Mouse (Mus musculus) forebrain, embryonic 10.5 days (tissue): ENCODE results near the gene Slc36a3. TPM values are rescaled to one million over a fixed set of nuclear protein-coding genes. Genes with fewer than 3 reads are reported as not detected.

Source experiments
- DNase-seq: peaks from one replicate; pipeline ENCODE4 v3.0.0-alpha.2; 2017; ENCODE audit warnings: low spot score; ENCODE audit errors: extremely low spot score
- H3K27ac ChIP-seq: fragments of 300-500 bp; sonication (generic); 2 replicates; pipeline ENCODE4 v1.5.1; 2016; ENCODE audit warnings: mild to moderate bottlenecking
- H3K27me3 ChIP-seq: fragments of 300-500 bp; sonication (generic); 2 replicates; pipeline ENCODE4 v1.6.1; 2016; ENCODE audit warnings: mild to moderate bottlenecking; ENCODE audit not compliant: poor library complexity, severe bottlenecking
- H3K36me3 ChIP-seq: fragments of 300-500 bp; sonication (generic); replicated peaks from 2 replicates; pipeline ENCODE4 v1.6.1; 2016; ENCODE audit warnings: mild to moderate bottlenecking, moderate library complexity
- H3K4me1 ChIP-seq: fragments of 300-500 bp; sonication (generic); 2 replicates; pipeline ENCODE4 v1.6.1; 2016
- H3K4me3 ChIP-seq: fragments of 300-500 bp; sonication (generic); 2 replicates; pipeline ENCODE4 v1.5.1; 2016; ENCODE audit warnings: mild to moderate bottlenecking, moderate library complexity
- H3K9me3 ChIP-seq: fragments of 300-500 bp; sonication (generic); 2 replicates; pipeline ENCODE4 v1.6.1; 2016; ENCODE audit warnings: mild to moderate bottlenecking, moderate library complexity
- WGBS: fragments of 180-500 bp; shearing (Covaris S2); methylation state at CpG from one replicate; pipeline ENCODE4 v1.1.7; 2016; 5-methylcytosine and 5-hydroxymethylcytosine counted together
- polyA plus RNA-seq: library from polyadenylated mRNA; unstranded; fragments of >200 nt; fragmentation: Nextera tagmentation; extraction: Ambion mirVana; gene quantifications from 2 replicates; pipeline ENCODE4 v1.2.1, GENCODE M21; 2016

Gene Slc36a3
- polyA plus RNA-seq, 1 experiment from 2014 or later, result not detected

DNA sequence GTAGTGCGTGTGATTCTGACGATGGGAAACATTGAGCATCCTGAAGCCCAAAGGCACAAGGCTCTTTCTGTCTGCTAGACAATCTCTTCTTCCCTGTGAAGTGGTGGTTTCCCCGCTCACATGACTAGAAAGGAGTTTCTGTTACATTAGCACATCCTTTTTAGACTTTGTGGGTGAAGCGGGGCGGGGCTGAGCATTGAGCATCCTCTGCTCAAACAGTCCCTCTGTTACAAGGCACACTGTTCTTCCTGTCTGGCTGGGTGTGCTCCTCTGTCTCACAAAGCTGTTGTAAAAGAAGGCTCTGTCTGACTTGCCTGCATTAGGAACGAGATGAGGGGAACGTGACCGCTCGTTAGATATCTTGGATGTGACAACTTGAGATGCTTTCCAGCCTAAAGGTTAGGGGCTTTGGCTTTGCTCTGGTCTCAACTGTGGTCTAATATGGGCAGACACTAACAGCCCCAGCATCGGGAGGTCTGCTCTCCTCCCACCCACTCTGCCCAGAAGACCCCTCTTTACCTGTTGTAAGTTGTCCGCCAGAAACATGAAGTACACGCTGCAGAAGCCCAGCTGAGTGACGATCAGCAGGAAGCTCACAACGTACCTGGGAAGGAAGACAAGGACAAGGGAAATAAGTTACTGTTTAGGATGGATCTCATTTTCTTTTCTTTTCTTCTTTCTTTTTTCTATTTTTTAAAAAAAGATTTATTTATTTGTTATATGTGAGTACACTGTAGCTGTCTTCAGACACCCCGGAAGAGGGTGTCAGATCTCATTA is 14.5 kb downstream of the Slc36a3 start:
- H3K9me3 ChIP-seq, result no peaks in the 10 kb centered on the region
- WGBS, result 82% methylated on average over 15 of the region's 15 CpGs
- no peaks in the 10 kb centered on the region for H3K4me1 ChIP-seq

DNA sequence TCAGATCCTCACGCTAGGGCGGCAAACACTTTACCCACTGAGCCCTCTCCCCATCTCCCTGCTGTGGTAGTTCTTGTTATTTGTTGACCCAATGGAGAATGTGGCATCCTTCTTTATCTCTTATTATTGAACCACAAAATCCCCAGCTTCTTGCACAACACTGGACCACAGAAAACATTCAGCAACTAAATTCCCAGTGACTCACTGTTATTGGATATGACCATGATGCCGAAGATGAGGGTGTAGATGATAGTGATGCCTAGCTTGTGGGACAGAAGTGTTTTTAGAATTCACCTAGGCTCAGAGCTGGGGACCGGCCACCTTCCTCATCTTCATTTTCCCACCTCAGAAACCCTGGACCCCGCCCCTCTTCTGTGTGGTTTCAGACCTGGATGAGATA is 16.6 kb downstream of the Slc36a3 start:
- Histone ChIP-seq H3K27ac (no peak overlapping the region), H3K4me3 (no peak overlapping the region), H3K36me3 (no peaks in the 10 kb centered on the region), H3K27me3 (no peaks in the 10 kb centered on the region), H3K4me1 (no peaks in the 10 kb centered on the region), H3K9me3 (no peaks in the 10 kb centered on the region)
- 93% methylated on average over 5 of the region's 5 CpGs for WGBS
- DNase-seq, result no peak

More for the DNA sequence above, 14.5 kb downstream of the Slc36a3 start:
- no peaks in the 10 kb centered on the region for H3K27me3 ChIP-seq
- H3K4me3 ChIP-seq, result no peak overlapping the region
- no peak for DNase-seq
- H3K36me3 ChIP-seq, result no peaks in the 10 kb centered on the region
- no peak overlapping the region for H3K27ac ChIP-seq

DNA sequence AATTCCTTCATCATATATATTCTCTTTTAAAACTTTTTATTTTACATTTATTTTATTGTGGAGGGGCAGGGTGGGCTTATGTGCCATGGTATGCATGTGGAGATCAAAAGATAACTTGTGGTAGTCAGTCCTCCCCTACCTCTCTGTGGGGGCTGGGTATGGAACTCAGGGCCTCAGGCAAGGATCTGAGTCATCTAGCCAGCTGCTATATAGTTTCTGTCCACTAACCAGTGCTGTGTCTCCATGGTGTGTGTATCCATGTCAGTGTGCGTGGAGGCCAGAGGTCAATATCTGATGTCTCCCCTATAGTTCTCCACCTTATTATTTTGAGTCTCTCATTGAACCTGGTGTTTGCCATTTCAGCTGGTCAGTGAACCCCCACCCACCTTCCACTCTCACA is 17.1 kb downstream of the Slc36a3 start:
- H3K27me3 ChIP-seq, result no peaks in the 10 kb centered on the region
- H3K4me1 ChIP-seq, result no peaks in the 10 kb centered on the region
- H3K36me3 ChIP-seq, result no peaks in the 10 kb centered on the region
- 86% methylated on average over 1 of the region's 1 CpGs for WGBS
- no peaks in the 10 kb centered on the region for H3K9me3 ChIP-seq
- no peak overlapping the region for H3K4me3 ChIP-seq
- no peak overlapping the region for H3K27ac ChIP-seq
- no peak for DNase-seq

DNA sequence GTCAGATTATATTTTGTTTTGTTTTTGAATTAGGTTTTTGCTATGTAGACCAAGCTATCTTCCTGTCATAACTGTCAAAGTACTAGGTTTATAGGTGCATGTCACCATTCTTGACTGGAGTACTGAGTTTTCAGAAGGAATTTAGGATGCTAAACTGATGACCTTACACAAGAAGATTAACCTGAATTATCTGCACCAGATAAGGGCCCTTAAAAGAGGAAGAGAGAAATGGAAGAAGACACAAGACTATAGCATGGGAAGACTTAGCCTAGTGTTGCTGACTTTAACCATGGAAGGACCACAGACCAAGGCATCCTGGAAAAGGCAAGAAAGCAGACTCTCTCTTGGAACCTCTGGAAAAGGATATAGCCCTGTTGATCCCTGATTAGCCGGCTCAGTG is 18.3 kb downstream of the Slc36a3 start:
- H3K4me1 ChIP-seq, result no peaks in the 10 kb centered on the region
- DNase-seq, result no peak
- H3K27me3 ChIP-seq, result no peaks in the 10 kb centered on the region
- H3K27ac ChIP-seq, result no peak overlapping the region
- H3K36me3 ChIP-seq, result no peaks in the 10 kb centered on the region
- H3K9me3 ChIP-seq, result no peaks in the 10 kb centered on the region
- WGBS, result 100% methylated on average over 1 of the region's 1 CpGs
- no peak overlapping the region for H3K4me3 ChIP-seq

DNA sequence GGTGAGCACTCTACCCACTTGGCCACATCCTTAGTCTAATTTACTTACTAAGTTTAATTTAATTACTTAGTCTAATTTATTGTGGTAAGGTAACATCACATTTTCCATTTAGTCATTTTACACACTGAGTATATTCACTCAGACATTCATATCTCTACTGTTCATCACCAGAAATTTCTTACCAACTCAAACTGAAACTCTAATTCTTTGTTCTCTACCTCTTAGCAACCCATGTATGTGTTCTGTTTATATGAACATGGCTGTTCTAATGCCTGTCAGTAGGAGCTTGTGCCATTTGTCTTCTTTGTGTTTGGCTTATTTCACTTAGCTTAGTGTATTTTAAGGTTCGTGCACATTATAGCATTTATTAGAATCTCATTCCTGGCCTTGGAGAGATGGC is 19.6 kb downstream of the Slc36a3 start:
- WGBS, result 86% methylated on average over 1 of the region's 1 CpGs
- H3K36me3 ChIP-seq, result no peaks in the 10 kb centered on the region
- no peaks in the 10 kb centered on the region for H3K4me1 ChIP-seq
- H3K27ac ChIP-seq, result no peak overlapping the region
- H3K27me3 ChIP-seq, result no peaks in the 10 kb centered on the region
- H3K9me3 ChIP-seq, result no peaks in the 10 kb centered on the region
- no peak overlapping the region for H3K4me3 ChIP-seq
- no peak for DNase-seq

DNA sequence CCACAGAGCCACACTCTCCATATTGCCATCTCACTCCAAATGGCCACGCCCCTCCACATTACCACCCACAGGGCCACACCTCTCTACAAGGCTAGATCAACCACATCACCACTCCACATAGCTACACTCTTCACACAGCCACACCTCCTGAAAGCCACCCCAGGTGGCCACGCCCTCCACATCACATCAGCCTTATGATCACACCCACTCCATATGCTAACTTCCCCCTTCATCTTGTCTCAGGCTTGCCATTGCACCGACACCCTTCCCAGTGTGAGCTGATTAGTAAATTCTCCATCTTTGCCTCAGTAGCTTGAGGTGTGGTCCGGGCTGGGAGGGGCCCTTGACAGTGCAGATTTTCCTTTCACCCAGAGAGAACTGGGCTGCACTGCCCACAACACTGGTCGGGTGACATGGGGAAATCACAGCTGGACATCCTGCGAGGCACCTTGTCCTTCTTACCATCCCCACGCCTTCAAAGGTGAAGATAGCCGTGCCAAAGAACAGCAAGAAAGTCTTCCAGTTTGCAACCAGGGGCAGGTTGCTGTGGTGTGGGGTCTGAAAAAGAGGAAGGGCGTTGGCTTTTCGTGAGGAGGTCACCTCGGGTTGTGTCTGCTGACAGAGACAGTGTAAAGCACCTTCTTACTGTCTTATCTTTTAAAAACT is 20.3 kb downstream of the Slc36a3 start:
- Histone ChIP-seq H3K27me3 (no peaks in the 10 kb centered on the region), H3K4me1 (no peaks in the 10 kb centered on the region), H3K36me3 (no peaks in the 10 kb centered on the region), H3K4me3 (no peak overlapping the region), H3K27ac (no peak overlapping the region), H3K9me3 (no peaks in the 10 kb centered on the region)
- WGBS, result 88% methylated on average over 11 of the region's 11 CpGs
- DNase-seq, result no peak

DNA sequence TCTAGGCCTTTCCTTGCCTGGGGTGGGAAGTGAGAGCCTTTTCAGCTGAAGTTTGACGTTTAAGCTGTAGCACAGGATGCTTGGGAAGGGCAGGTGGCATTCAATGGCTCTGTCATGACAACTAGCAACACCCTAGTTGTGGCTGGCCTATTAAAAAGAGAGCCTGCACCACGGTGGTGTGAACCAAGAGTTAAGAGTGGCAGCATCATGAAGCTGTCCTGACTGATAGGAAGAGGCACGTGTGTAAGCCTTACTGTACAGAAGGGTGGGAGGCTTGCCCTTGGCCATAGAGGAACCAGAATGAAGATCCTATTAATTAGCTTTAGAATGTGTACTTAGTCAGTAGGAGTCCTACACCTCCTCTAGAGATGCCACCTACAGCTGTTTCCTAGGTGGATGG is 23.1 kb downstream of the Slc36a3 start:
- DNase-seq, result no peak
- Histone ChIP-seq H3K4me3 (no peak overlapping the region), H3K4me1 (no peaks in the 10 kb centered on the region), H3K27ac (no peak overlapping the region), H3K9me3 (no peaks in the 10 kb centered on the region), H3K27me3 (no peaks in the 10 kb centered on the region), H3K36me3 (no peaks in the 10 kb centered on the region)
- WGBS, result 86% methylated on average over 3 of the region's 3 CpGs

DNA sequence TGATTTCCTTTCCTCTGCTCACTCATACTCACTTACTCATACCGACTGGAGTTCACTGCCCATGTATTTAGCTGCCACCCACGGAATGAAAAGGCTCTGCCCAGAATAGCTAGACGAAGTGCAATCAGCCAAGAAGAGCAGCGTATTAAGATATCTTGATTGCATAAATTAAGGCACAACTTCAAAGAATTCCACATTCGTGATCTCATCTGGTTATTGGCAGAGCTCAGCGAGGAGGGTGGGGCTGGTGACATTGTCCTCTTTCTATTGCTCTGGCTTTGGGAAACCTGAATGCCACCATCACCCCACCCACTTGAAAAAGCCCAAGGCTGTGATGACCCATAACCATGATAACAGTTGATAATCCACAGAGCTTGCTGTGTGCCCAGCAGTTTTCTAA is 23.6 kb downstream of the Slc36a3 start:
- no peaks in the 10 kb centered on the region for H3K36me3 ChIP-seq
- no peak overlapping the region for H3K27ac ChIP-seq
- H3K4me3 ChIP-seq, result no peak overlapping the region
- 88% methylated on average over 6 of the region's 6 CpGs for WGBS
- no peaks in the 10 kb centered on the region for H3K4me1 ChIP-seq
- no peaks in the 10 kb centered on the region for H3K9me3 ChIP-seq
- DNase-seq, result no peak
- H3K27me3 ChIP-seq, result no peaks in the 10 kb centered on the region

DNA sequence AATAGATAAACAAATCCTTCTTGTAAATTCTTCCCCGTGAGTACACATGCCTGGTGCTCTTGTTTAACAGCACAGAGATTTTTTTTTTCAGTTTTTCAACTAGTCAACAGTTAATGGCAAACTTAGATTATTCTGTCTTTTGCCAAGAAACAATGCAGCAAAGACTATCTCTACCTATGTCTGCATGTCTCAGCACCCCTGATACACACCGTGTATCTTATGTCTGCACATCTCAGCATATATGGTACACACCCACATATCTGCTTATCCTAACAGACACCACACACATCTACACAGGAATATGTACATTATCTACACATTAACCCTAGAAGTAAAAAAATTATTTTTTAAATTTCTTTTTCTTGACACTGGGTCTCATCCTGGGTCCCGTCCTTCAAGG is 24.8 kb downstream of the Slc36a3 start:
- no peaks in the 10 kb centered on the region for H3K27me3 ChIP-seq
- H3K9me3 ChIP-seq, result no peaks in the 10 kb centered on the region
- WGBS, result 92% methylated on average over 3 of the region's 3 CpGs
- H3K27ac ChIP-seq, result no peak overlapping the region
- no peaks in the 10 kb centered on the region for H3K4me1 ChIP-seq
- H3K36me3 ChIP-seq, result no peaks in the 10 kb centered on the region
- DNase-seq, result no peak
- H3K4me3 ChIP-seq, result no peak overlapping the region

DNA sequence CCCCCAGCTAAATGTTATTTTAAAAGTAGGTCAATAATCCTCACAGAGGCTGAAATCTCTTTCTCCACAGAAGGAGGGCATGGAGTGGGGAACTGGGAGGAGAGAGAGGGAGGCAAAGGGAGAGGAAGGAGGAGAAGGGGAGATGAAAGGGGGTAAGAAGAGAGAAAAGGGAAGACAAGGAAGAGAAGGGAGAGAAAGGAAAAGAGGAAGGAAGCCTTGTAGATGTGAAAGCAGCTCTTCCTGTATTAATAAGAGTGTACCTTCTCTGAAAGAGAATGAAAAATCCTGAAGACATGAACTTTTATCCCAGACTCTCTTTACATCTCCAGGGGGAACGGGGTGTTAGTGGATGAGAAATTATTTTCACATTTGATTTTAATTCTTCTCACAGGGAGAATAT is 30.1 kb downstream of the Slc36a3 start:
- H3K27ac ChIP-seq, result no peak overlapping the region
- no peaks in the 10 kb centered on the region for H3K36me3 ChIP-seq
- no peak for DNase-seq
- peaks cover 5% of the 10 kb centered on the region; the same call in 1 of the 2 replicates for H3K9me3 ChIP-seq
- no peaks in the 10 kb centered on the region for H3K27me3 ChIP-seq
- 86% methylated on average over 1 of the region's 1 CpGs for WGBS
- H3K4me3 ChIP-seq, result no peak overlapping the region
- no peaks in the 10 kb centered on the region for H3K4me1 ChIP-seq

DNA sequence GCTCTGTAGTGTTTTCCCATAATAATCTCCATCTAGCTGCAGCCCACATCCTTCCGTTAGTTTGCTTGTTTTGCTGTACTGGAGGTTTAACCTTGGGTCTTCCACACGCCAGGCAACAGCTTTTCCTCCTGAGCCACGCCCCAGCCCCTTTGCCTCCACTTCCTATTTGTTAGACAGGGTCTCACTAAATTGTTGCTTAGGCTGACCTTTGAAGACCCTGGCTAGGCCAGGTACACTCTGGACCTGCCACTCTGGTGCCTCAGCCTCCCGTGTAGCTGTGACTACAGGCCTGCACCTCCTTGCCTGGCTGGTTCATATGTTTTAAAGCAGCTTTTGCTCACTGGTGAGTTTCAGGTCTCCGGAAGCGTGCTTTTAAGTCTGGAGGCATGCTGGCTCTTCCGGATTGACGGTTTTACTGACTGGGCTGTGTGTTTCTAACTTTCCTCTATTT is 30.7 kb downstream of the Slc36a3 start:
- no peaks in the 10 kb centered on the region for H3K27me3 ChIP-seq
- H3K9me3 ChIP-seq, result peaks cover 5% of the 10 kb centered on the region; the same call in 1 of the 2 replicates
- no peak overlapping the region for H3K4me3 ChIP-seq
- no peaks in the 10 kb centered on the region for H3K36me3 ChIP-seq
- no peak overlapping the region for H3K27ac ChIP-seq
- 84% methylated on average over 8 of the region's 8 CpGs for WGBS
- H3K4me1 ChIP-seq, result no peaks in the 10 kb centered on the region
- DNase-seq, result no peak

DNA sequence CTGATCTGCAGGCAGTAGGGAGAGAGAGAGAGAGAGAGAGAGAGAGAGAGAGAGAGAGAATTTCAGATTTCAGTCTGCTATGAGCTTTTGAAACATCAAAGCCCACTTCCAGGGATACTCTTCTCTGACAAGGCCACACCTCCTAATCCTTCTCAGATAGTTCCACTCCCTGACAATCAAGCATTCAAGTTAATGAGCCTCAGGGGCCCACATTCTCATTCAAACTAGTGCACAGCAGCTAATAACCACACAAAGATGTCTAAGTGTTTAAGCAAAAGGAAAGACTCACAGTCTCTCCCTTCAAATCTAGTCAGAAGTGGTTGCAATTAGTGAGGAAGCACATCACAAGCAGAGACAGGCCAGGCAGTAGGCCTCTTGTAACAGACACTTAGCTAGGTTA is 31.2 kb downstream of the Slc36a3 start:
- Histone ChIP-seq H3K27ac (no peak overlapping the region), H3K36me3 (no peaks in the 10 kb centered on the region), H3K4me3 (no peak overlapping the region), H3K9me3 (peaks cover 5% of the 10 kb centered on the region; the same call in 1 of the 2 replicates), H3K27me3 (no peaks in the 10 kb centered on the region), H3K4me1 (no peaks in the 10 kb centered on the region)
- DNase-seq, result no peak

DNA sequence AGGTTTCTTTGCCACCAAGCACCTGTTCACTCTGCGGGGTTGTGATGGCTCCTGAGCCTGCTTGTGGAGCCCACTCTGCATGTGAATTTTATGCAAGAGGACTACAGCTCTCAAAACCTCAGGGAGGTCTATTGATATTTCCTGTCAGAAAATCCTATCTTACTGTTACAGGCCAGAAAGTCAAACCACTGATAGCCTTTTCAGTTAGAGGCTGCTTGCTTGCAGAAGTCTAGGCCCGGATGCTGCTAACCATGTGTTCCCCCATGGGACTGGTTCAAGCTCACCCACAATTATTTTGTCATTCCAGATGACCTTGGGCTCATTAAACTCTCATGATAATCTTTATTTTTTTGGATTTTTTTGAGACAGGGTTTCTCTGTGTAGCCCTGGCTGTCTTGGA is 34.5 kb downstream of the Slc36a3 start:
- no peaks in the 10 kb centered on the region for H3K36me3 ChIP-seq
- H3K4me1 ChIP-seq, result peaks cover 10% of the 10 kb centered on the region
- DNase-seq, result no peak
- 86% methylated on average over 2 of the region's 2 CpGs for WGBS
- no peaks in the 10 kb centered on the region for H3K27me3 ChIP-seq
- H3K27ac ChIP-seq, result no peak overlapping the region
- H3K4me3 ChIP-seq, result no peak overlapping the region
- H3K9me3 ChIP-seq, result peaks cover 5% of the 10 kb centered on the region; the same call in 1 of the 2 replicates
